In the genomic region with DNA sequence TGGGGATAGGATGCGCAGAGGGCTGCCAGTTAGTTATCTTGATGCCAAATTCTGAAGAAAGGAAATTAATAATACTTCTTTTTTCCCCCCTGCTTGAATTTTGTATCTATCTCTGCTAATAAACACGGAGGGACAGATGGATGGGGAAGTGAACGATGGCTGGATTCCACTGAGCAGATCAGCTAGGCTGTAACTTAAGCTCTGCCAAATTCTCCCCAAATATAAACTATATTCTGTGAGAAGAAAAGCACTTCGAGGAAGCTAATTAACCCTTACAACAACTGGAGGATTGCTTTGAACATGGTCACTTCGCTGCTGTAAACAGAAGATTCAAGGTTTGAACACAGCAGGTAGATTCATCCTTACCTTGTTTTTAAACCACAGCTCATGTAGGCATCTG, we compare ENCODE assay signal across 27 mouse cellular contexts. TPM values are rescaled to one million over a fixed set of nuclear protein-coding genes. Genes with fewer than 3 reads are reported as not detected.
A peak's percentile ranks its signal among the peaks of the same experiment; 100 is the strongest.
DNase-seq lines count a peak whose midpoint lies in the region; ATAC-seq and TF ChIP-seq lines count a peak whose summit lies in the region.
"Had no signal": no experiment of that assay in that cellular context is flagged by ENCODE, and none has a peak within 500 bp of the region (broad histone marks: within the 10 kb centered on the region; RNA-seq: fewer than 3 reads in every experiment).

No protein-coding gene starts in this region.

- peaks cover 18% of the 10 kb centered on the region for H3K27me3 ChIP-seq in liver, adult 2 months (ENCODE audit: control insufficient read depth, insufficient read depth, low read length)
- H3K27me3 ChIP-seq in liver, embryonic 11.5 days (replicated peaks; ENCODE audit: control insufficient read depth, insufficient read depth, low read length) = peaks cover 53% of the 10 kb centered on the region
- H3K27me3 ChIP-seq in stomach, embryonic 14.5 days (ENCODE audit: control insufficient read depth, insufficient read depth, low read length) = no peaks in the 10 kb centered on the region

- WGBS in liver, adult 2 months = 23% methylated on average over 5 of the region's 5 CpGs
- 24% methylated on average over 5 of the region's 5 CpGs for WGBS in liver, embryonic 11.5 days
- WGBS in stomach, embryonic 14.5 days = 8% methylated on average over 5 of the region's 5 CpGs

- DNase-seq in liver, adult 2 months (ENCODE audit: extremely low read depth, low read depth, low spot score) = peak; percentile 25
- no peak for DNase-seq in liver, embryonic 11.5 days (ENCODE audit: low spot score)
- DNase-seq in retina, postnatal 1 day = peak; percentile 11
- no peak for DNase-seq in retina, embryonic 14.5 days (ENCODE audit: low spot score)
- DNase-seq in left cerebral cortex, postnatal 10 days (ENCODE audit: extremely low spot score in 1 of 2, low spot score in 2 of 2) = no peak
- DNase-seq in adrenal gland, postnatal 25 days = no peak
- DNase-seq: adrenal gland, adult 8-10 months; cerebellum, adult 2 months; cerebellum, postnatal 25 days; gastrocnemius, postnatal 25 days; heart, postnatal 14 days; kidney, postnatal 14 days; layer of hippocampus, postnatal 36 days; thymus, postnatal 14 days had no signal

- TF ChIP-seq POLR2A in liver, adult 2 months (IDR thresholded peaks at IDR 0.05; ENCODE audit: extremely low read depth, insufficient read depth, low read length) = no peak

- H3K4me2 ChIP-seq in liver, embryonic 11.5 days = no peak overlapping the region
- H3K4me2 ChIP-seq in stomach, embryonic 14.5 days (replicated peaks; ENCODE audit: low read depth, low read length) = peak overlapping the region; percentile 38
- H3K4me2 ChIP-seq: embryonic facial prominence, embryonic 12.5 days; heart, embryonic 13.5 days; hindbrain, embryonic 12.5 days; liver, embryonic 15.5 days had no signal

- no peak overlapping the region for H3K4me3 ChIP-seq in liver, adult 2 months (ENCODE audit: insufficient read depth, low read depth, low read length)
- no peak overlapping the region for H3K4me3 ChIP-seq in liver, embryonic 11.5 days (ENCODE audit: low read depth, low read length)
- peak overlapping the region; percentile 16 for H3K4me3 ChIP-seq in stomach, embryonic 14.5 days (ENCODE audit: low read depth, low read length)
- H3K4me3 ChIP-seq: embryonic facial prominence, embryonic 12.5 days; heart, embryonic 13.5 days; hindbrain, embryonic 12.5 days; liver, embryonic 15.5 days had no signal

- H3K36me3 ChIP-seq in liver, adult 2 months (ENCODE audit: control insufficient read depth, insufficient read depth, low read length) = no peaks in the 10 kb centered on the region
- H3K36me3 ChIP-seq in liver, embryonic 11.5 days (ENCODE audit: control insufficient read depth, insufficient read depth, low read length) = no peaks in the 10 kb centered on the region
- no peaks in the 10 kb centered on the region for H3K36me3 ChIP-seq in stomach, embryonic 14.5 days (ENCODE audit: control insufficient read depth, insufficient read depth, low read length)
- H3K36me3 ChIP-seq: embryonic facial prominence, embryonic 12.5 days; heart, embryonic 13.5 days; hindbrain, embryonic 12.5 days; liver, embryonic 15.5 days had no signal

- no peaks in the 10 kb centered on the region for H3K9me3 ChIP-seq in liver, embryonic 11.5 days (ENCODE audit: control insufficient read depth, low read length)
- no peaks in the 10 kb centered on the region for H3K9me3 ChIP-seq in stomach, embryonic 14.5 days (ENCODE audit: control insufficient read depth, low read depth, low read length)
- H3K9me3 ChIP-seq: embryonic facial prominence, embryonic 12.5 days; heart, embryonic 13.5 days; hindbrain, embryonic 12.5 days; liver, embryonic 15.5 days had no signal

- intact Hi-C loops in left cerebral cortex, postnatal 10 days (cut with DNase I) = no loop called here

- H3K27ac ChIP-seq in liver, adult 2 months (replicated peaks; ENCODE audit: insufficient read depth, low read depth, low read length) = no peak overlapping the region
- no peak overlapping the region for H3K27ac ChIP-seq in liver, embryonic 11.5 days (ENCODE audit: low read depth, low read length)
- H3K27ac ChIP-seq in stomach, embryonic 14.5 days (ENCODE audit: low read length) = peak overlapping the region; percentile 99
- H3K27ac ChIP-seq: embryonic facial prominence, embryonic 12.5 days; heart, embryonic 13.5 days; hindbrain, embryonic 12.5 days; liver, embryonic 15.5 days; macrophage had no signal

- no peak for ATAC-seq in liver, embryonic 11.5 days (replicated peaks; ENCODE audit: low FRiP score)
- ATAC-seq in stomach, embryonic 14.5 days (ENCODE audit: insufficient number of reproducible peaks, insufficient read depth, low FRiP score, low read depth) = no peak
- ATAC-seq: midbrain, embryonic 16.5 days had no signal

- no peaks in the 10 kb centered on the region for H3K4me1 ChIP-seq in liver, adult 2 months (ENCODE audit: control insufficient read depth, insufficient read depth, low read length)
- no peaks in the 10 kb centered on the region; the same call in 1 of the 2 replicates for H3K4me1 ChIP-seq in liver, embryonic 11.5 days (replicated peaks; ENCODE audit: control insufficient read depth, insufficient read depth, low read length)
- H3K4me1 ChIP-seq in stomach, embryonic 14.5 days (ENCODE audit: control insufficient read depth, insufficient read depth, low read length) = peaks cover 20% of the 10 kb centered on the region; the same call in 1 of the 2 replicates
- H3K4me1 ChIP-seq: embryonic facial prominence, embryonic 12.5 days; liver, embryonic 15.5 days had no signal

- H3K9ac ChIP-seq in liver, adult 2 months (ENCODE audit: low read depth, low read length) = no peak overlapping the region
- H3K9ac ChIP-seq in liver, embryonic 11.5 days (ENCODE audit: low read depth, low read length) = no peak overlapping the region
- no peak overlapping the region for H3K9ac ChIP-seq in stomach, embryonic 14.5 days (replicated peaks; ENCODE audit: low read depth, low read length)
- H3K9ac ChIP-seq: embryonic facial prominence, embryonic 12.5 days; heart, embryonic 13.5 days; hindbrain, embryonic 12.5 days; liver, embryonic 15.5 days had no signal

- no peak for TF ChIP-seq CTCF in liver, adult 2 months (IDR thresholded peaks at IDR 0.05; ENCODE audit: low read depth, low read length)

- H3K79me2 ChIP-seq in liver, adult 2 months (ENCODE audit: control insufficient read depth, insufficient read depth, low read length) = no peaks in the 10 kb centered on the region

RNA-seq across cellular contexts. Expression of a gene that starts 2.5 kb away (rescaled TPM):
- total RNA-seq in liver, adult 2 months (2014; rRNA removed) = 2.7 and 4.7 TPM in 2 replicates
- polyA plus RNA-seq in liver, adult 2 months (2012; rRNA removed) = 11.6 and 13.6 TPM in 2 replicates
- 21.9 and 25.1 TPM in 2 replicates for polyA plus RNA-seq in liver, embryonic 11.5 days (2014; fragmentation: Nextera tagmentation; extraction: Ambion mirVana)
- polyA plus RNA-seq in stomach, embryonic 14.5 days (2014; fragmentation: Nextera tagmentation; extraction: Ambion mirVana) = 366 and 410 TPM in 2 replicates
- not detected for total RNA-seq in left cerebral cortex, postnatal 10 days (2021)
- total RNA-seq in adrenal gland, postnatal 25 days (2021) = 10.2 and 11.7 TPM in 2 replicates
- total RNA-seq: gastrocnemius, postnatal 25 days; layer of hippocampus, adult 8-10 months; layer of hippocampus, postnatal 36 days; left cerebral cortex, postnatal 36 days; MEL had no signal
- polyA plus RNA-seq: C2C12; forebrain, embryonic 11.5 days; macrophage; neural tube, embryonic 14.5 days had no signal

Comparison
In these comparisons a context has a peak if more than half of its experiments do, and no peak if none do; other contexts are left out.
1. DNase-seq: peak in liver, adult 2 months (single experiment) and retina, postnatal 1 day (single experiment); none in liver, embryonic 11.5 days (single experiment), retina, embryonic 14.5 days (single experiment), left cerebral cortex, postnatal 10 days (0 of 2) and adrenal gland, postnatal 25 days (single experiment).